Mouse (Mus musculus): Measurements from ENCODE around the gene Xrcc6. TPM values are rescaled to one million over a fixed set of nuclear protein-coding genes. Genes with fewer than 3 reads are reported as not detected.

The Xrcc6 gene
- total RNA-seq, 1 experiment from 2014 or later, result 120 TPM

DNA sequence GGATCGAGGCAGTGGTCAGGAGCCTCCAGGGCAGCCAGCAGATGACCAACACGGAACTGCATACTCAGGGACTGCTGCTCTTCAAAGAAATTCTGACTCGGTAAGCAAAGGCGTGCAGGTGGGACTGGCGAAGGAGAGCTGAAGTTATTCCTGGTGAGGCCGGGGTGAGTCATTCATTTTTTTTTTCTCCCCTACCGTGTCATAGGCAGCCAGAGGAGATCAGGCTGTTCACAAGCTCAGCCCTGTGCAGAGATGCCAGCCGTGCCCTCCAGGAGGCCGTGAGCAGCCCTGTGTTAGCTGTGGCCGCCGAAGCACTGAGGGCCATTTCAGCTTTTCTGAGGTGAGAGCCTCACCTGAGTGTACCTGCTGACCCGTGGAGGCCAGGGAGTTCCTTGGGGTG, 98.5 kb downstream of the Xrcc6 start:
- DNase-seq, result peak; percentile 44

- DNase-seq, result no peak
Measured at GRCm38 (mm10) chr15:82087266-82087665, 99.6 kb downstream of the Xrcc6 start.

Other genes with a start within 250 kb of the Xrcc6 start
- gene Zc3h7b, start 242.8 kb upstream of the Xrcc6 start, total RNA-seq (2021), result 73.8 and 81.9 TPM in 2 replicates
- gene Rangap1, start 242.3 kb upstream of the Xrcc6 start, total RNA-seq (2021), result 61.7 and 61.8 TPM in 2 replicates
- 71.4 and 98.5 TPM in 2 replicates for gene Tef, start 185.4 kb upstream of the Xrcc6 start, total RNA-seq (2021)
- gene Tob2, start 129.0 kb upstream of the Xrcc6 start, total RNA-seq (2021), result 124 and 147 TPM in 2 replicates
- 63.4 and 65.5 TPM in 2 replicates for gene Phf5a, start 115.9 kb upstream of the Xrcc6 start, total RNA-seq (2021)
- 2,377 and 2,604 TPM in 2 replicates for gene Aco2, start 115.5 kb upstream of the Xrcc6 start, total RNA-seq (2021)
- 18.7 and 23.0 TPM in 2 replicates for gene Polr3h, start 61.6 kb upstream of the Xrcc6 start, total RNA-seq (2021)
- 15.7 and 17.3 TPM in 2 replicates for gene Csdc2, start 51.1 kb upstream of the Xrcc6 start, total RNA-seq (2021)
- 78.7 and 99.0 TPM in 2 replicates for gene Pmm1, start 26.9 kb upstream of the Xrcc6 start, total RNA-seq (2021)
- gene 1700029P11Rik, start 7.3 kb upstream of the Xrcc6 start, total RNA-seq (2021), result not detected in 2 replicates
- 68.4 and 74.8 TPM in 2 replicates for gene Desi1, start 46.0 kb downstream of the Xrcc6 start, total RNA-seq (2021)
- 79.0 and 82.3 TPM in 2 replicates for gene Snu13, start 59.8 kb downstream of the Xrcc6 start, total RNA-seq (2021)
- not detected in 2 replicates for gene 4930407I10Rik, start 71.3 kb downstream of the Xrcc6 start, total RNA-seq (2021)
- gene Mei1, start 82.2 kb downstream of the Xrcc6 start, total RNA-seq (2021), result 1.8 and 2.1 TPM in 2 replicates
- 6.6 and 12.1 TPM in 2 replicates for gene Ccdc134, start 140.1 kb downstream of the Xrcc6 start, total RNA-seq (2021)
- 46.9 and 49.2 TPM in 2 replicates for gene Srebf2, start 159.3 kb downstream of the Xrcc6 start, total RNA-seq (2021)
- gene Shisa8, start 225.0 kb downstream of the Xrcc6 start, total RNA-seq (2021), result 0.44 and 1.1 TPM in 2 replicates
- 1.0 and 6.8 TPM in 2 replicates for gene Tnfrsf13c, start 236.5 kb downstream of the Xrcc6 start, total RNA-seq (2021)

Measured in adrenal gland, postnatal 14 days (tissue).